Mouse (Mus musculus) right cerebral cortex, postnatal 36 days (tissue): Measurements from ENCODE around the gene Ica1l.
"Not testable (repeated sequence)": the region's sequence is repeated elsewhere in the genome, so short reads cannot be mapped to it uniquely, and the experiment has no call there.

Experiments used
- DNase-seq, 2 experiments: peaks; one replicate each; pipeline ENCODE4 v3.0.0; 2022; ENCODE audit warnings: low spot score in 2 of 2, mixed read lengths in 1 of 2

Gene Ica1l

DNA sequence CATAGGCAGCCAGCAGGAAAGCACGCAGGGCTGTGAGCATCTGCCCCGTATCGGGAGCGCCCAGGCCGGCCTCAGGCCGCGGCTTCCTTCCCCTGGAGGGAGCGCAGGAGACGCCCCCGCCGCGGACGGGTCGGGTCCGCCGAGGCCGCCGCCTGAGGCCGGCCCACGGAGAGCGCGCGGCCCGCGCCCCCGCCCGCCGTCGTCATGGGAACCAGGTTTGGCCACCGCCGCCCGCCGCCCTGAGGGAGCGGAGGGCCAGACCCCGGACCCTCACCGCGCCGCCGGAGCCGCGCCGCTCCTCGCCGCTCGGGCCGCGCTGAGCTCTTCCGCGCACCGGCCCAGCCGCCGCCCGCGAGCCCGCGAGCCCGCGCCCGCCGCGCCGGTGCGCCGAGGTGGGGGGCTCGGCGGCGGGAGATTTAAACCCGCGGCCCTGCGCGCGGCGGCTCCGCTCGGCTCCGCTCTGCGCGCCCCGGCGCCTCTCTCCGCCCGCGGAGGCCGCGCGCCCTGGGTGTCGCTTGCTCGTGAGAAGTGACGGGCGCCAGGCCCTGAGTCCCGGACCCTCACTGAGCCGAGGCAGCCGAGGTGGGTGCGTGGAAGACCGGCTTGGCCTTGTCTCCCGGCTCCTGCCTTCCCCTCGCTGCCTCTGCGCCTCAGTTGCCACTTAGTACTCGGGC is at the start of gene Ica1l:
Gene Ica1l (minus strand): TSS at position 389 of the 674 bp plus-strand sequence.
- peak; percentile 10 to 17 for DNase-seq

DNA sequence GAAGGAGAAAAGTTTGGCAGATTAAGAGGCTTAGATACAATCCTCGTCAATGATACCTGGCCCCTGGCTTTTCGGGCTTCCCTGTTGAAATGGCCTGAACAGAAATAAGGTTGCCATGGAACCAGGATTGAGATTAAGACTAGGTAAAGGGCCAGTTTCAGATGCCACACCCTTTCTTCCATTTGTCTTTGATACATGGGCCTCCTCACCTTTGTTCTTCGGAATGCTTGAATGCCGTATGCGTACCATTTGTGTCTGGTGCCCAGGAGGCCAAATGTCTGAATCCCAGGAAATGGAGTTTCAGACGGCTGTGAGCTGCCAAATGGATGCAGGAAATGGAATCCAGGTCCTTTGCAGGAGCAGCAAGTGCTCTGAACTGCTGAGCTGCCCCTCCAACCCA is 33.4 kb upstream of the Ica1l start:
- no peak for DNase-seq

GRCm38 (mm10) chr1:60075590-60075989 is 32.6 kb upstream of the Ica1l start:
- DNase-seq: no peak

- DNase-seq: no peak
Measured at GRCm38 (mm10) chr1:60074935-60075334, 32.0 kb upstream of the Ica1l start.

- not testable (repeated sequence) for DNase-seq
Measured at GRCm38 (mm10) chr1:60070725-60071124, 27.7 kb upstream of the Ica1l start.

DNA sequence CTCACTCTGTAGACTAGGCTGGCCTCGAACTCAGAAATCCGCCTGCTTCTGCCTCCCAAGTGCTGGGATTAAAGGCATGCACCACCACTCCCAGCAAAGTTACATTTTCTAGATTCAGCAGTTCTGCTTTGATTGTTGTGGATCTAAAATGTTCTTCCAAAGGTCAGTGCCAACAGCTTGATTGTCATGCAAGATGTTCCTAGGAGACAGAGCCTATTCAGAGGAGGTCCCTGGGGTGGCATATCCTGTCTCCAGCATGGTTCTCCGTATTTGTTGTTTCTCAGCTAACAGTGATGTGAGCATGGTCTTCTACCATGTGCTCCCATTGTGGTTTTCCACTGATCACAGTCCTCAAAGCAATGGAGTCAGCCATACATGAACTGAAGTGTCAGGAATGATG is 13.3 kb upstream of the Ica1l start:
- no peak for DNase-seq

DNA sequence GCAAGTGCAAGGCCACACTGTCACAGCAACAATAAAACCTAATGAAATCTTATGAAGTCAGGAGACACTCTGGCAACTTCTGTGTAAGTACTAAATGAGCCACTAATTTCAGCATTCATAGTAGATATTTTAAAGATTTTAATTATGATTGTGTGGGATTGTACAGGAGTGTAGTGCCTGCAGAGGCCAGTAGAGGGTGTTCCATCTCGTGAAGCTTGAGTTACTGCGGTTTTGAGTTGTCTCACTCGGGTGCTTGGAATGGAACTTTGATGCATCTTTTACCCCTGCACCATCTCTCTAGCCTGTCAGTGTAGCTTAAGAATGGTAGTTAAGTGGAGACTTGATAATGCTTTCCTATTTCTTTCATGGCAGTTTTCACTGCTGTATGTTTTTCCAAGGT is 11.7 kb upstream of the Ica1l start:
- DNase-seq: no peak

DNA sequence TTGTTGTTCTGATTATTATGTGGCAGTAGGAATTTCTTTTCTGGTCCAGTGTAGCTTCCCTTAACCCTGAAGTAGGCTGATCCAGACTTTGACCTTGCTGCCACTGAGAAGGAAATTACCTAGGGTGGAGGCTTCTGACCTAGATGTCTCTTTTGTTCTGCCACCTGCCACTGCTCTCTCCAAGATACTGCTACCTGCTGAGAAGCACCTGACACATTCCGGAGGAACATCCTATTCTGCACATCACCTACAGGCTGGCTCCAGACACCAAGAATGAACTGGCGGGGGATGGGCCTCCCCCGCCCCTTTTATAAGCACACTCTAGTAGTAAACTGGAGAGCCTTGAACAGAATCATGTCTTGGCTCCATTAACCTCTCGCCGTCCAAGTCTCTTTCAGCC is 4.5 kb upstream of the Ica1l start:
- not testable (repeated sequence) for DNase-seq

DNA sequence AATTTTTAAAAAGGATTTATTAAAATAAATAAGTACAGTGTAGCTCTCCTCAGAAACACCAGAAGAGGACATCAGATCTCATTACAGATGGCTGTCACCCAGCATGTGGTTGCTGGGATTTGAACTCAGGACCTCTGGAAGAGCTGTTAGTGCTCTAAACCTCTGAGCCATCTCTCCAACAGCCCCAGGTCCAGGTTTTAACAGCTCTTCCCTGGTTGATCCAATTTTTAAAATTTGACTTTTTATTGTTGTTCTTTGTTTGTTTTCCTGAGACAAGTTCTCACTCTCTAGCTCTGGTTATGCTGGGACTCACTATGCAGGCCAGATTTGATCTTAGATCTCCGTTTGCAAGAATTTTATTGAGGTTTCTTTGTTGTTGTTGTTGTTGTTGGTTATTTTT is 1.6 kb upstream of the Ica1l start:
- no peak for DNase-seq

DNA sequence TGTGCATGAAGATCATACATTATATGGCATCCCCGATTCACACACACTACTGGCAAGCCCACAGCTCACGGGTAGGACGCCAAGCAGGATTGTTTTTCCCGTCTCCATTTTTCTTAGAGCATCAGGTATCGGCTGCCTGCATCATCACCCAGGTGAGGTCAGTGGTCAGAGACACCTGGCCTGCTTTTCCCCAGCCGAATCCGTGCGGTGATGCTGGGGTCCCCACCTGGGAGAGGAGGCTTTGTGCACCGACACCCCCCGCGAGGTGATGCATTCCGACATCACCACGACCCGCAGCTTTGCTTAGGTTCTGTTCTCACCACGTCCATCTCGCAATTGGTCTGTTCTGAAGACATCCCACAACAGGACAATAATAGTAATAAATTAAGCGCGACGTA is 587 bp downstream of the Ica1l start:
- DNase-seq: no peak

DNA sequence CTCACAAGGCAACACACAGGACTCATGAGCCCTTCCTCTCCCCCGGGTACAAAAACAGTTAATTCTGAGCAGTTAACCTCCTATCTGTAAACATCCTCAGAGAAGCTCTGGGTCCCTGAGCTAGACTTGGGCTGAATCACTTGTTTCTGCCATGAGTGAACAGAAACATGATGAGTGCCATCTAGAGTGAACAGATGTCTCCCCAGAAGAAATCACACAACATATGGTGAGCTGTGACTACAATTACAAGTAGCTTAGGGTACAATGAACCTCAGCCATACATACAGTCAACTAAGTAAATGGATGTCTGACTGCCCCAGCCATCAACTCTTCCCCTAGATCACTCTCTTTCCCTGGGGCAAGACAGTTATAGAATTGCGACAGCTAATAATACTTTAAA is 7.9 kb downstream of the Ica1l start:
- peak; percentile 13 to 61 for DNase-seq

GRCm38 (mm10) chr1:60017031-60017469 is 25.9 kb downstream of the Ica1l start:
- DNase-seq: no peak

- DNase-seq: no peak
Measured at GRCm38 (mm10) chr1:60016136-60016611, 26.8 kb downstream of the Ica1l start.

GRCm38 (mm10) chr1:60015511-60015910 is 27.5 kb downstream of the Ica1l start:
- no peak for DNase-seq

- DNase-seq: no peak
Measured at GRCm38 (mm10) chr1:60013779-60014178, 29.2 kb downstream of the Ica1l start.

GRCm38 (mm10) chr1:60008743-60009142 is 34.2 kb downstream of the Ica1l start:
- DNase-seq: no peak

- DNase-seq: no peak
Measured at GRCm38 (mm10) chr1:60007337-60007736, 35.6 kb downstream of the Ica1l start.

GRCm38 (mm10) chr1:60000319-60000718 is 42.7 kb downstream of the Ica1l start:
- no peak for DNase-seq

- no peak for DNase-seq
Measured at GRCm38 (mm10) chr1:59997352-59997751, 45.6 kb downstream of the Ica1l start.

DNA sequence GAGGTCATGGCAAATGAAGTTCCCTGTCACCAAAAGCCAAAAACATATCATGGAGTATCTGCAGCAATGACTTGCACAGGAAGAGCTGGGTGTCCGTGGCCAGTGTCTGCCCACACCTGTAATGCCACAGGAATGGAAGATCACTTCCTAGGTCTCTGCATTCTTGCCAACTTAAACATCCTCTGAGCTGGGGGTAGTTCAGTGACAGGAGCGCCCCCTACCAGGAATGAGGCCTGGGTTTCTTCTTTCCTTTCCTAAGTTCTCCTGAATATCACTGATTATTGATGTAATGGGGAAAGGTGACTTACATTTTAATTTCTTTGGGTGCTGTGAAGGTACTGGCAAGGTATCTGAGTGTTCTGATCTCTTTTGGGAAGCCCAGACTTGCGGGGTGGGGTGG is 47.3 kb downstream of the Ica1l start:
- no peak for DNase-seq

DNA sequence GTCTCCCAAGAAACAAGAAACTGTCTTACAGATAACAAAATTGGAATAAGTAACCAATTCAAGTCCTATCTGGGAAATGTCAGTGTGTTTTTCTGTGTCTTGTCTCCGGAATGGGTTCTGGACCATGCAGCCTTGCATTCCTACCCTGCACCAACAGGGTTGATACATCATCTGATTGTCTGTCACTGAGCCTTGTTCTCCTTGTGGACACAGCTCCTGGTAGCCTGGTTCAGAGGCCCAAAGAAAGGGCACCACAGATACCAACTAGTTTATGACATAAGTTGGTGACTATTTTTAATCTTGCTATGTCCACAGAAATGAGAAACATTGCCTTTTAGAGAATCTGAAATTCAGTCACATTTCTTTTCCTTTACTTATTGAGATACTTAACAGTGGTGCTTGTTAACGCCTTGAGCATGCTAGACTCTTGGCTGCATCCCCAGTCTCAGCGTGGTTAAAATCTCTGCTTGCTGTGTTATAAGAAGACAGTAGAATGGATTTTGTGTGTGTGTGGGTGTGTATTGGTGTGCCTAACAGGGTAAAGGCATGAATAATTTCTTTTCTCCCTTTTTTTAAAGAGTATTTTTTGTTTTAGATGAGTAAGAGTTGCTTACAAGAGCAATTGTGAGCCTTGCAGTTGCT is 55.5 kb downstream of the Ica1l start:
- DNase-seq: peak; percentile 66 to 73

DNA sequence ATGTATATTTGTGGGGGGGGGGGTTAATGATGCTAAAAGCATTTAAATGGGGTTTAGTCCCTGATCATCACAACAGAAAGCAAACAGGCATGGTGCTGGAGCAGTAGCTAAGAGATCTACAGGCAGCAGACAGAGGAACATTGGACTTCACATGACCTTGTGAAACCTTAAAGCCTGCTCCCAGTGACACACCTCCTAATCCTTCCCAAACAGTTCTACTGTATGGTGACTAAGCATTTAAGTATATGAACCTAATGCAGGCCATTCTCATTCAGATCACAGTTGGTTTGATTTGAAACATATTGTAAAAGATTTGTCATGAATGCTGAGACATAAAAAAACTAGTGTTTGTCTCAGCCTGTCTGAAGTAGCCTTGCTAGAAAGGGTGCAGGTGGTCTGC is 56.4 kb downstream of the Ica1l start:
- DNase-seq: no peak

DNA sequence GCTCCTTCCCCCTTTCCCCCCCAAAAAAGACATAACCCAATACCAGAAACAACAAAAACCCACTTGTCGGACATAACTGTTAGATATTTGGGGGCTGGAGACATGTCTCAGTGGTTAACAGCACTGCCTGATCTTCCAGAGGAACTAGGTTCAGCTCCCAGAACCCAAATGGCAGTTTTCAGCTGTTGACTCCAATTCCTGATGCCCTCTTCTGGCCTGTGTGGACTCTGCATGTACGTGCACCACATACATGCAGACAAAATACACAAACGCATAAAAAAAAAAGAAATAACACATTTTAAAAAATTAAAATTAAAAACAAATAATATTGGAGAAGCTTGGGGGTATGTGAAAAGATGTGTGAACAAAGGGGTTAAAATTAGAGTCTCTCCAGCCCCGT is 75.7 kb downstream of the Ica1l start:
- DNase-seq: no peak
